Mouse (Mus musculus): ENCODE data around the gene Lmntd1. TPM values are rescaled to one million over a fixed set of nuclear protein-coding genes. Genes with fewer than 3 reads are reported as not detected.
"Not testable (repeated sequence)": the region's sequence is repeated elsewhere in the genome, so short reads cannot be mapped to it uniquely, and the experiment has no call there.

Gene Lmntd1
- polyA plus RNA-seq, 1 experiment from 2014 or later, result 0.21 TPM

GRCm38 (mm10) chr6:145340657-145341146 lies 273.4 kb downstream of the Lmntd1 start:
- H3K27ac ChIP-seq (ENCODE audit: low read depth, low read length), result peak overlapping the region; percentile 53; the same call in 1 of the 2 replicates
- H3K36me3 ChIP-seq (ENCODE audit: control insufficient read depth, insufficient read depth, low read length), result no peaks in the 10 kb centered on the region

GRCm38 (mm10) chr6:145339956-145340656 lies 274.0 kb downstream of the Lmntd1 start:
- ATAC-seq (ENCODE audit: insufficient read depth, low FRiP score, low TSS enrichment) (peak; percentile 24; the same call in 1 of the 2 replicates), DNase-seq (ENCODE audit: low spot score) (peak; percentile 53)
- H3K27me3 ChIP-seq (ENCODE audit: control insufficient read depth, insufficient read depth, low read length), result no peaks in the 10 kb centered on the region
- H3K4me3 ChIP-seq (ENCODE audit: low read depth, low read length), result peak overlapping the region; percentile 42
- no peaks in the 10 kb centered on the region for H3K36me3 ChIP-seq (ENCODE audit: control insufficient read depth, insufficient read depth, low read length)
- peak overlapping the region; percentile 53; the same call in 1 of the 2 replicates for H3K27ac ChIP-seq (ENCODE audit: low read depth, low read length)
- peak overlapping the region; percentile 91 for H3K4me2 ChIP-seq (ENCODE audit: low read depth)
- H3K9ac ChIP-seq (ENCODE audit: low read length), result peak overlapping the region; percentile 33
- no peaks in the 10 kb centered on the region for H3K4me1 ChIP-seq (ENCODE audit: control insufficient read depth, insufficient read depth, low read length)
- no peaks in the 10 kb centered on the region for H3K9me3 ChIP-seq (ENCODE audit: control insufficient read depth, low read length)
- under 1% methylated on average over 21 of the region's 21 CpGs for WGBS

More at GRCm38 (mm10) chr6:145340657-145341146, 273.4 kb downstream of the Lmntd1 start:
- Histone ChIP-seq H3K9ac (ENCODE audit: low read length) (peak overlapping the region; percentile 33), H3K27me3 (ENCODE audit: control insufficient read depth, insufficient read depth, low read length) (no peaks in the 10 kb centered on the region), H3K4me1 (ENCODE audit: control insufficient read depth, insufficient read depth, low read length) (no peaks in the 10 kb centered on the region), H3K9me3 (ENCODE audit: control insufficient read depth, low read length) (no peaks in the 10 kb centered on the region), H3K4me2 (ENCODE audit: low read depth) (peak overlapping the region; percentile 91), H3K4me3 (ENCODE audit: low read depth, low read length) (peak overlapping the region; percentile 42)
- WGBS, result under 1% methylated on average over 35 of the region's 37 CpGs
- DNase-seq (ENCODE audit: low spot score) (peak; percentile 93), ATAC-seq (ENCODE audit: insufficient read depth, low FRiP score, low TSS enrichment) (peak; percentile 92)

- Histone ChIP-seq H3K27me3 (ENCODE audit: control insufficient read depth, insufficient read depth, low read length) (no peaks in the 10 kb centered on the region), H3K36me3 (ENCODE audit: control insufficient read depth, insufficient read depth, low read length) (no peaks in the 10 kb centered on the region), H3K4me2 (ENCODE audit: low read depth) (no peak overlapping the region), H3K9me3 (ENCODE audit: control insufficient read depth, low read length) (no peaks in the 10 kb centered on the region), H3K4me1 (ENCODE audit: control insufficient read depth, insufficient read depth, low read length) (no peaks in the 10 kb centered on the region), H3K4me3 (ENCODE audit: low read depth, low read length) (no peak overlapping the region), H3K9ac (ENCODE audit: low read length) (no peak overlapping the region), H3K27ac (ENCODE audit: low read depth, low read length) (no peak overlapping the region)
- ATAC-seq (ENCODE audit: insufficient read depth, low FRiP score, low TSS enrichment) (no peak), DNase-seq (ENCODE audit: low spot score) (no peak)
- 42% methylated on average over 12 of the region's 12 CpGs for WGBS
Observed at GRCm38 (mm10) chr6:145338571-145339294, 275.4 kb downstream of the Lmntd1 start.

GRCm38 (mm10) chr6:145337521-145337920 lies 276.6 kb downstream of the Lmntd1 start:
- H3K27me3 ChIP-seq (ENCODE audit: control insufficient read depth, insufficient read depth, low read length); H3K27ac ChIP-seq (ENCODE audit: low read depth, low read length); H3K4me2 ChIP-seq (ENCODE audit: low read depth); ATAC-seq (ENCODE audit: insufficient read depth, low FRiP score, low TSS enrichment); H3K4me3 ChIP-seq (ENCODE audit: low read depth, low read length); H3K9me3 ChIP-seq (ENCODE audit: control insufficient read depth, low read length); H3K4me1 ChIP-seq (ENCODE audit: control insufficient read depth, insufficient read depth, low read length); H3K9ac ChIP-seq (ENCODE audit: low read length); H3K36me3 ChIP-seq (ENCODE audit: control insufficient read depth, insufficient read depth, low read length); DNase-seq (ENCODE audit: low spot score): not testable (repeated sequence)
- WGBS, result 91% methylated on average over 6 of the region's 6 CpGs

GRCm38 (mm10) chr6:145335876-145336768 lies 278.0 kb downstream of the Lmntd1 start:
- DNase-seq (ENCODE audit: low spot score), result no peak
- Histone ChIP-seq H3K27me3 (ENCODE audit: control insufficient read depth, insufficient read depth, low read length) (no peaks in the 10 kb centered on the region), H3K4me1 (ENCODE audit: control insufficient read depth, insufficient read depth, low read length) (no peaks in the 10 kb centered on the region), H3K4me2 (ENCODE audit: low read depth) (no peak overlapping the region), H3K27ac (ENCODE audit: low read depth, low read length) (no peak overlapping the region), H3K9ac (ENCODE audit: low read length) (no peak overlapping the region), H3K36me3 (ENCODE audit: control insufficient read depth, insufficient read depth, low read length) (no peaks in the 10 kb centered on the region), H3K9me3 (ENCODE audit: control insufficient read depth, low read length) (no peaks in the 10 kb centered on the region), H3K4me3 (ENCODE audit: low read depth, low read length) (no peak overlapping the region)
- ATAC-seq (ENCODE audit: insufficient read depth, low FRiP score, low TSS enrichment), result no peak
- 79% methylated on average over 18 of the region's 18 CpGs for WGBS

GRCm38 (mm10) chr6:145334211-145334610 lies 279.9 kb downstream of the Lmntd1 start:
- Histone ChIP-seq H3K4me2 (ENCODE audit: low read depth) (no peak overlapping the region), H3K9me3 (ENCODE audit: control insufficient read depth, low read length) (no peaks in the 10 kb centered on the region), H3K4me1 (ENCODE audit: control insufficient read depth, insufficient read depth, low read length) (no peaks in the 10 kb centered on the region), H3K4me3 (ENCODE audit: low read depth, low read length) (no peak overlapping the region), H3K27ac (ENCODE audit: low read depth, low read length) (no peak overlapping the region), H3K36me3 (ENCODE audit: control insufficient read depth, insufficient read depth, low read length) (no peaks in the 10 kb centered on the region), H3K27me3 (ENCODE audit: control insufficient read depth, insufficient read depth, low read length) (no peaks in the 10 kb centered on the region), H3K9ac (ENCODE audit: low read length) (no peak overlapping the region)
- 82% methylated on average over 3 of the region's 3 CpGs for WGBS
- DNase-seq (ENCODE audit: low spot score) (no peak), ATAC-seq (ENCODE audit: insufficient read depth, low FRiP score, low TSS enrichment) (no peak)

GRCm38 (mm10) chr6:145326141-145326806 lies 287.8 kb downstream of the Lmntd1 start:
- H3K9me3 ChIP-seq (ENCODE audit: control insufficient read depth, low read length), result no peaks in the 10 kb centered on the region
- ATAC-seq (ENCODE audit: insufficient read depth, low FRiP score, low TSS enrichment) (no peak), DNase-seq (ENCODE audit: low spot score) (no peak)
- no peak overlapping the region for H3K27ac ChIP-seq (ENCODE audit: low read depth, low read length)
- H3K36me3 ChIP-seq (ENCODE audit: control insufficient read depth, insufficient read depth, low read length), result no peaks in the 10 kb centered on the region
- H3K4me3 ChIP-seq (ENCODE audit: low read depth, low read length), result no peak overlapping the region
- H3K27me3 ChIP-seq (ENCODE audit: control insufficient read depth, insufficient read depth, low read length), result no peaks in the 10 kb centered on the region
- no peaks in the 10 kb centered on the region for H3K4me1 ChIP-seq (ENCODE audit: control insufficient read depth, insufficient read depth, low read length)
- WGBS, result 85% methylated on average over 12 of the region's 12 CpGs
- H3K4me2 ChIP-seq (ENCODE audit: low read depth), result no peak overlapping the region
- no peak overlapping the region for H3K9ac ChIP-seq (ENCODE audit: low read length)

- no peaks in the 10 kb centered on the region for H3K4me1 ChIP-seq (ENCODE audit: control insufficient read depth, insufficient read depth, low read length)
- H3K9me3 ChIP-seq (ENCODE audit: control insufficient read depth, low read length), result no peaks in the 10 kb centered on the region
- no peaks in the 10 kb centered on the region for H3K27me3 ChIP-seq (ENCODE audit: control insufficient read depth, insufficient read depth, low read length)
- 66% methylated on average over 6 of the region's 6 CpGs for WGBS
- ATAC-seq (ENCODE audit: insufficient read depth, low FRiP score, low TSS enrichment) (no peak), DNase-seq (ENCODE audit: low spot score) (no peak)
- no peaks in the 10 kb centered on the region for H3K36me3 ChIP-seq (ENCODE audit: control insufficient read depth, insufficient read depth, low read length)
- H3K4me2 ChIP-seq (ENCODE audit: low read depth), result no peak overlapping the region
- no peak overlapping the region for H3K4me3 ChIP-seq (ENCODE audit: low read depth, low read length)
- no peak overlapping the region for H3K27ac ChIP-seq (ENCODE audit: low read depth, low read length)
- no peak overlapping the region for H3K9ac ChIP-seq (ENCODE audit: low read length)
Observed at GRCm38 (mm10) chr6:145325095-145325494, 289.0 kb downstream of the Lmntd1 start.
